Mouse (Mus musculus) gastrocnemius, postnatal 14 days (tissue): ENCODE results near the gene Cabin1. TPM values are rescaled to one million over a fixed set of nuclear protein-coding genes. Genes with fewer than 3 reads are reported as not detected.
"Not testable (repeated sequence)": the region's sequence is repeated elsewhere in the genome, so short reads cannot be mapped to it uniquely, and the experiment has no call there.

Experiments used
- DNase-seq: peaks from one replicate; pipeline ENCODE4 v3.0.0; 2021; ENCODE audit warnings: mixed read lengths
- intact Hi-C: fragments of 180-260 bp; cut with DNase I; formaldehyde crosslinking; loops from one replicate; pipeline ENCODE4 v1.15.1; 2025; ENCODE audit warnings: low total_unique reads
- total RNA-seq, 2 experiments: library from RNA; stranded (reverse); gene quantifications; 2 replicates each; pipeline ENCODE4 v1.2.3; 2021

Gene Cabin1
- total RNA-seq, 2 experiments from 2014 or later = 9.6 to 10.9 TPM

DNA sequence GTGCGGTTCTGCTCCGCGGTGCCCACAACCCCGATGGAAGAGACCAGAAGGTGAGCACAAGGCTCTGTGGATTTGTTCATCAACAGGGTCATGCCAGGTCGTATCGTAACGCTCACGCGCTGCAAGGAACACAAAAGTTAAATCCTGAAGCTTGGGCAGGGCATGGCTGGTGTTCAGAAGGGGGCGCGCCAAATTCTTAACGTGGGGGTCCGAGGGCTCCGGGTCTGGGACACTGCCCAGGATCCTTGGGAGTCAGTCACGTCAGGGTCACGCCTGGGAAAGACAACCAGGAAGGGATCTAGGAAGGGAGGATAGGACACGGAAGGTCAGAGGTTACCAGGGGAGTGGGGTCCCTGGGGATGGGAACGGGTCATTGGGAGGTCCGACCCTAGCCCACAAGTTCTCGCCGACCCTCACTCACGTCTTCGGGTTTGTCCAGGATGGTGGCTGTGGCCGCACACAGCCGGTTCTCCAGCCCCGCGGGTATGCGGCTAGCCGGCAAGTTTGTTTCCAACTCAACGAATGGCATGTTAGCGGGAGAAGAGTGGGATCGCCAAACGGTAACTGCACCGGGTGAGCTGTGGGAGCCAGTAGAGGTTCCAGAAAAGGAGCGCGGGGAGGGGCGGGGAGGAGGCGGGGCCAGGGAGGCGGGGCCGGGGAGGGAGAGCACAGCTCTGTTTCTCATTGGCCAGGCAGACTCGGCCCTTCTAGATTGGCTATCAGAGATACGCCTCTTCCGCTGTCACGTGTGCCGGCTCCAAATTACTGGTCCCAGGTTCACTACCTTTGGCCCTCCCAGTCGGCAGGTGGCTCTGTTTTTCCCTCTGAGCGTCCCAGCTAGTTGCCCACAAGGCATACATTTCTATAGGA, 8.9 kb upstream of the Cabin1 start, which contains the start of gene Ddt:
Ddt (minus strand) TSS at position 620 of the 870 bp plus-strand sequence.
- intact Hi-C loops = no loop called here

GRCm38 (mm10) chr10:75767756-75768155, 3.6 kb upstream of the Cabin1 start:
- not testable (repeated sequence) for DNase-seq
- intact Hi-C loops = loop anchor here (5.0 kb wide), 1 partner anchor 65 kb away; no protein-coding TSS in a partner anchor

More for the DNA sequence above, 8.9 kb upstream of the Cabin1 start, which contains the start of gene Ddt:
- peak; percentile 87 for DNase-seq

DNA sequence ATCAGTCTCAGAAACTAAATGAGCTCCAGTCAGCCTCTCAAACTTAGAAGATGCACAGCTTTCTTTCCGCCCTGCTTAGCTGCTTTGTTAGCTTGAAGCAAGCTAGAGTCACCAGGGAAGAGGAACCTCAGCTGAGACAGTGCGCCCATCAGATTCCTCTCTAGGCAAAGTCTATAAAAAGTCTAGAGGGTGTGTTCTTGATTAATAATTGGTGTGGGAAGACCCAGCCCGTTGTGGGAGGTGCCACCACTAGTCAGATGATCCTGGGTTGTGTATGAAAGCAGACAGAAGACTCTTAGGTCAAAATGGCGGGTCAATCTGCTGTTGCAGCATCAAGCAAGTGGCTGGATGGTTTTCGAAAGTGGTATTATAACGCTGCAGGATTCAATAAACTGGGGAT, 2.7 kb upstream of the Cabin1 start:
- intact Hi-C loops = loop anchor here (5.0 kb wide), 1 partner anchor 65 kb away; no protein-coding TSS in a partner anchor
- DNase-seq = no peak

DNA sequence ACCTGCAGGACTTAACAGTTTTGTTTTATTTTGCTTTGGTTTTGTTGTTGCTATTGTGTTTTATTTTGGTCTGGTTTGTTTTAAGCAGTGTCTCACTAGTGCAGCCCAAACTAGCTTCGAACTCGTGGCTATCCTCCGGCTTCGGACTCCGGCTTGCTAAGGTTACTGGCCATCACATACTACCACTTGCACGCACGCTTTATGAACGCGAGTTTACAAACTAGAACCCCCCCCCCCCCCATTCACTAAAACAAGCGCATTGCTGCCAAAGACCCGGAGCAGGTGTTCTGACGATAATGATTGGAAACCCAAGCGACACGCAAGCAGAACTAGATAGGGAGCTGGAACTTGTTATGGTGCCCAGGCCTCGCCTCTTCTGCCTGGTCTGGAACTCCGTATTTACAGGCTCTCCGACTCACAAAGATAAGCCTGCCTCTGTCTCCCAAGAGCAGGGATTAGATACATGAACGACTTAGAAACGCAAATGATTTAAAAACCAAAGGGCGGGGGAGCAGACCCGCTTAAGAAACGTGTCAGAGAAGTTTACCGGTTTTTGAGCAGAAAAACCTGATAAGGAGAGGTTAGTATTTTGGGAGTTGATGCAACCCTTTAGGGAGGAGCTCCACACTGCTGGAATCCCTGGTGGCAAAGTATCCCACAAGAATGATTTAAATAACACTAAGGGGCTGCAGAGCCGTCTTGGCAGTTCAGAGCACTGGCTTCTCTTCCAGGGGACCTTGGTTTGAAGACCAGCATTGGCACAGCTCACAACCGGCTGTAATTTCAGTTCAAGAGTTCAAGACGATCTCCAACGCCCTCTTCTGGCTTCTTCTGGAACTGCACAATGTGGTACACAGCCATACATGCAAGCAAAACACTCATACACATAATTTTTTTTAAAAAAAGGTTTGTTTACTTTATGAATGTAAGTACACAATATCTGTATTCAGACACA, 655 bp upstream of the Cabin1 start:
- DNase-seq = peak; percentile 54
- intact Hi-C loops = loop anchor here (5.0 kb wide), 1 partner anchor 68 kb away; no protein-coding TSS in a partner anchor

DNA sequence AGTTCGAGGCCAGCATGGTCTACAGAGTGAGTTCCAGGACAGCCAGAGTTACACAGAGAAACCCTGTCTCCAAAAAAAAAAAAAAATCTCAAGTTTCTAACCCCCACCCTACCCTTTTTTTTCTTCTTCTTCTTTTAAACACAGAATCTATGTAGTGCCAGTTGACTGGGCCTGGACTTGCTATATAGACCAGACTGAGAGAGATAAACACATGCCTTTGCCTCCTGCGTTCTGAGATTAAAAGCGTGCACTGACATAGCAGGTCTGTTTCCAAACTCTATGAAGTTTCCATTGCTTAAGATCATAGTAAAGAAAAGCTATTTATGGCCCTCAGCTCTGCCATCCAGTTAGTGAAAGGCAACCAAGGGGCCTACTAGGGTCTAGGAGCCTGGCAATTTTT, 1.7 kb downstream of the Cabin1 start:
- no peak for DNase-seq
- intact Hi-C loops = no loop called here

DNA sequence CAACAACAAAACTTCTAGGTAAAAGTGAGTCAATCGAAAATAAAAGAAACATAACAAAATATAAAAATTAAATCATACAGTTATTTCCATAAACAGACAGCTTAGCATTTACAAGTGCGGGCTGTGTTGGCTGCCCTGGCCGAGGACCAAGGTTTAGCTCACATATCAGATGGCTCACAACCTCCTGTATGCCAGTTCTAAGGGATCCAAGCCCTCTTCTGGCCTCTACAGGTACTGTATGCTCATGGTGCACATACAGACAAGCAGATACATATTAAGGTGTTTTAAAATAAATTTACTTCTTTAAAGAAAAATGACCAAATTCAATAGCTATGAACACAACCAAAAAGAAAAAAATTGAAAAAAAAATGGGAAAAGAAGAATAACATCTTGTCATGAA, 3.8 kb downstream of the Cabin1 start:
- DNase-seq = no peak
- intact Hi-C loops = no loop called here

- DNase-seq = no peak
- intact Hi-C loops = no loop called here
Measured at GRCm38 (mm10) chr10:75756719-75757118, 7.4 kb downstream of the Cabin1 start.

GRCm38 (mm10) chr10:75744017-75744416, 20.1 kb downstream of the Cabin1 start:
- peak; percentile 81 for DNase-seq
- intact Hi-C loops = loop anchor here (5.0 kb wide), 1 partner anchor 108 kb away; no protein-coding TSS in a partner anchor

DNA sequence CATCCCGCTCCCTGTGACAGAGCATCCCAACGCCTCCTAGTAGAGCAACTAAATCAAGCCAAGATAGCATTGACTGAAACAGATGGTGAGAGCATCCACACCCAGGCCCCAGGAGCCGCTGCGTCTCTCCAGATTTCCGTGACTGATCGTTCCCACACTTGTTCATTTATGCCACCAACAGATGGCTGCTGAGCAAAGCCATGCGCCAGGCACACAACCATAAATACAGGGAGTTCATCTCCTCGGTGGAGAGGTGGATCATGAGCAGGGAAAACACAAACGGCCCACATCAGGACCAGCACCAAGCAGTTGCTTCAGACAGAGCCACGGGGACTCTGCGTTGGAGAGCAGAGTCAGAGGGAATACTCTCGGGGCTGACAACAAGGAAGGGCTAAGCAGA, 20.8 kb downstream of the Cabin1 start:
- no peak for DNase-seq
- intact Hi-C loops = loop anchor here (2.0 to 5.0 kb wide), 2 partner anchors 109 to 207 kb away; no protein-coding TSS in a partner anchor

DNA sequence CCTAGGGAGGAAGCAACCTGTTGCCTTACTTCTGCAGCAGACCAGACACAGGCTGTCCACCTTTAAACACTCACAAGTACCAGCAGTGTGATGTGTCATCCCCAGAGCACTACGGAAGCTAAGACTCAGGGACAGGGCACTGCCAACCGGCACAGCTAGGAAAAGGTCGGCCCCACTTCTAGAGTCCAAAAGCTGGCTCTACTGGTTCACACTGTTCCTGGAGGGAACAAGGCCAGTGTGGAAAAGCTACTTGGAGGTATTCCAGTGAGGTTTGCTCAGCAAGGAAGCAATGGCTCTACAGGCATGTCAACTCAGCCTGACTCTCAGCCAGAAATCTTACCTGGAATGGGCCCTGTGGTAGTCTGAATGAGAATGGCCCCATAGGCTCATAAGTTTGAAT, 23.3 kb downstream of the Cabin1 start:
- intact Hi-C loops = loop anchor here (5.0 kb wide), 1 partner anchor 111 kb away; no protein-coding TSS in a partner anchor
- no peak for DNase-seq

- intact Hi-C loops = no loop called here
- no peak for DNase-seq
Measured at GRCm38 (mm10) chr10:75725449-75725848, 38.7 kb downstream of the Cabin1 start.

DNA sequence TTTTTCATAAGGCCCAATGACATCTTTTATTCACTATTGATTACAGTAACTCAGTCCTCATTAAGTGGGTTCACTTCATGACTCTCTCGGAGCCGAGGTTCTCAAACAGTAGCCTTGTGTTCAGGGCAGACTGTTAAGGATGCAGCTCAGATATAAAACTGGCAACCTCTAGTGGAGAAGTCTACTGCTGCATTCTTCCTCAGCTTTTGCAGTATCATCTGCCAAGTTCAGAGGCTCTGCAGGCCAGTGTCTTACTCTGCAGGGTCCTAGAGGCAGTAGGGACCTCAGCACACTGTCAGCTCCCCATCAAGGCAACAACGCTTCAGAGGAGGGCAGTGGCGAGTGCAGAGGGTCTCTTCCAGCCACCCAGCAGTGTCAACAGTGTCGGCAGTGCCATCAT, 43.9 kb downstream of the Cabin1 start:
- DNase-seq = no peak
- intact Hi-C loops = no loop called here

- intact Hi-C loops = no loop called here
- DNase-seq = no peak
Measured at GRCm38 (mm10) chr10:75714795-75715194, 49.3 kb downstream of the Cabin1 start.

- no peak for DNase-seq
Measured at GRCm38 (mm10) chr10:75713026-75713425, 51.1 kb downstream of the Cabin1 start.

DNA sequence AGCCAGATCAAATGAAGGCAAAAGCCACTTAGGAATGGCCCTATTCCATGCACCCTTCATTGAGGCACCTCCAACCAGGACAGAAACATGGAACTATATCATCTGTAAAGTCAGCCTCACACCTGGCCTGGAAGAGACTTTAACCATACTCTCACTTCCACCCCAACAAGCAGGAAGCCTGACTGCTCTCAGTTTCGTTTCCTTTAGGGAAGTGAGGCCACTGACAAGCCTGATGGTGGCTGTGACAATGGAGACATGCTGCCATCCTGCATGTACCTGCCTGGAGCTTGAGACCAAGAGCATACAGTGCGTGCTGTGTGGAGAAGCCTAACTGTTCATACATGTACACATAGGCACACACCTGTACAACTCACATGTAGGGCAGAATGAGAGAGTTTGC, 53.9 kb downstream of the Cabin1 start:
- no peak for DNase-seq
- intact Hi-C loops = no loop called here

More at GRCm38 (mm10) chr10:75713026-75713425, 51.1 kb downstream of the Cabin1 start:
- intact Hi-C loops = no loop called here

GRCm38 (mm10) chr10:75709261-75709660, 54.9 kb downstream of the Cabin1 start:
- DNase-seq = no peak
- intact Hi-C loops = no loop called here

- intact Hi-C loops = no loop called here
- DNase-seq = no peak
Measured at GRCm38 (mm10) chr10:75708633-75708992, 55.5 kb downstream of the Cabin1 start.

DNA sequence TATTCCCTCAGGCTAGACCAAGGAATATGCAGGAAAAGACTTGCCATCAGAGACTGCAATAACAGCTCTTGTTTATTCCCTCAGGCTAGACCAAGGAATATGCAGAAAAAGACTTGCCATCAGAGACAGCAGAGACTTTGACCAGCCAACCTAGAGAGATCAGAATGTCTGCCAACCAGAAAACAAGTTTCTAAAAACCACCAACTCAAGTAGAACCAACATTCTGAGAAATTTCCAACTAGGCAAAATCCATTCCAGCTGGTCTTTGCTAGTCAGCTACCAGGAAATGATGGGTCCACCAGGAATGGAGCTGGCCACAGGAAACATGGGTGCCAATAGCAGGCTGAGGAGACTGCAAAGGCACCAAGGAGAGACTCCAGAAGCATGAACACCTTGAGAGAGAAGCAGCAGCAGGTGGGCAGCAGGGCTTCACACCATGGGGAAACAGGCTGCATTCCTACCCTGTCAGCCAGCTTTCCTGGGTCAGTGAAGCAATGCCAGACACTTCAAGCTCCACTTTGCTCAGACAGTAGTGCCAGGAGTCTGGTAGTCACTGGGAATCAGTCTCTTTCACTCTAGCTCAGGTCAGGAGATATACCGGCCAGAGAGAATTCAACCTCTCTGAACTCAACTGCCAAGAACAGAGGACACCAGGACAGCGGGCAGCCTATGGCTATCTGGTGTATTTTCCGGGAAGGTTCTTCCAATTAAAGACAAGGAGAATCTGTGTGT, 56.1 kb downstream of the Cabin1 start:
- intact Hi-C loops = no loop called here
- no peak for DNase-seq

DNA sequence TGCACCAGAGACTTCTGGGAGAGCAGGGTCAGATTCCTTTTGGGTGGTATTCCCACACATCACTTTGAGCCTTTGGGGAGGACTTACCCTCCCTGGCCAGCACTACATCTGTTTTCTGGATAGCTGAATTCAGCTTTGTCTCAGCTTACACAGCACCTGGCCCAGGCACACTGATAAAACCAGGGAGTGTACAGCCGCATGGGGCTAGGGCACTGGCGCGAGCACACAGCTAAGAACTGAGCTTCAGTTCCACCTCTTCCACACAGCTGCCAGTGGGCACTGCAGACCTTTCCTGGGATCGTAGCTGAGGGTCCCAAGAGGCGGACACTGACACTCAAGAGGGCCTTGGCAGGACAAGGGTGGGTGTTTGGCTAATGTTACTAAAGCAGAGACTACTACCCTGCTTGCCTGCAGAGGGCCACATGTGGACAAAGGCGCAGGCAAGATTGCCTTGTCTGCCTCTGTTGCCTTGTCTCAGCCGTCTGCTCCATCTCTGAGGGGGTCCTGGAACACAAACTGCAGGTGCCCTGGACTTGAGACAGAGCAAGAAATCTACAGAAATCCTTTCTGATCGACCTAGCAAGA, 57.4 kb downstream of the Cabin1 start:
- DNase-seq = no peak
- intact Hi-C loops = no loop called here
